Mouse (Mus musculus): ENCODE results near the gene Grik4.

DNA sequence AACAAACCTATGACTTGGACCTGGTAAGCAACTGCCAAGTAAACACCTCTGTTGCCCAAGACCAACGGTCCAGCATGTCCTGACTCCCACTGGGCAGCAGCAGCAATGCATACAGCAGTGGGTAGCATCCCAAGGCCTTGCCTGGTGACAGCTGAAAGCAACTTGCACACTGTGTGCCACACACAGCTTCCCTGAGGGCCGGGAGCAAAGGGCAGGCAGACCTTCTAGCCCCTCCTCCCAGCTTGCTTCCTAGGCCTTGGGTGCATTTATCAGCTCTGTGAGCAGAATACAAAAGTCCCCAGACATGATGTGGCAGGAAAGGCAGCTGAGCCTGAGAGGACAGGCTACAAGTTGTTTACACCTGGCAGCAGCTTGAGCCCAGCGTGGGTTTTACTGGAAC is 37.3 kb downstream of the Grik4 start:
- no peak for TF ChIP-seq CTCF (IDR thresholded peaks at IDR 0.05; ENCODE audit: borderline replicate concordance, control insufficient read depth, extremely low read depth, insufficient read depth, low read length, poor library complexity)
- TF ChIP-seq POLR2A (IDR thresholded peaks at IDR 0.05; ENCODE audit: control insufficient read depth, extremely low read depth, insufficient read depth, low read length, poor library complexity): no peak

Measured in thymus, adult 2 months (tissue).